Mouse (Mus musculus): ENCODE measurements at regions not wholly inside any gene's neighbourhood (a gene's known extent, or its start where the extent isn't known, plus 50 kb on each side); places are given as distances from the start of the nearest gene placed in this dataset.

GRCm38 (mm10) chr19:14165775-14166174 is 252.4 kb downstream of the Olfr1505 start:
- ATAC-seq (replicated peaks in 1 of 2; ENCODE audit: insufficient read depth in 1 of 2, low FRiP score in 2 of 2, low TSS enrichment in 1 of 2, low read depth in 1 of 2, poor library complexity in 2 of 2, severe bottlenecking in 2 of 2), result no peak

- ATAC-seq (replicated peaks in 1 of 2; ENCODE audit: insufficient read depth in 1 of 2, low FRiP score in 2 of 2, low TSS enrichment in 1 of 2, low read depth in 1 of 2, poor library complexity in 2 of 2, severe bottlenecking in 2 of 2), result no peak
Observed at GRCm38 (mm10) chr19:14180244-14180643, 266.9 kb downstream of the Olfr1505 start.

- ATAC-seq (replicated peaks in 1 of 2; ENCODE audit: insufficient read depth in 1 of 2, low FRiP score in 2 of 2, low TSS enrichment in 1 of 2, low read depth in 1 of 2, poor library complexity in 2 of 2, severe bottlenecking in 2 of 2), result no peak
Observed at GRCm38 (mm10) chr19:14180956-14181355, 267.6 kb downstream of the Olfr1505 start.

- no peak for ATAC-seq (replicated peaks in 1 of 2; ENCODE audit: insufficient read depth in 1 of 2, low FRiP score in 2 of 2, low TSS enrichment in 1 of 2, low read depth in 1 of 2, poor library complexity in 2 of 2, severe bottlenecking in 2 of 2)
Observed at GRCm38 (mm10) chr19:14181661-14182415, 268.5 kb downstream of the Olfr1505 start.

- no peak for ATAC-seq (replicated peaks in 1 of 2; ENCODE audit: insufficient read depth in 1 of 2, low FRiP score in 2 of 2, low TSS enrichment in 1 of 2, low read depth in 1 of 2, poor library complexity in 2 of 2, severe bottlenecking in 2 of 2)
Observed at GRCm38 (mm10) chr19:14191820-14192219, 278.5 kb downstream of the Olfr1505 start.

GRCm38 (mm10) chr19:14197864-14198263 is 284.5 kb downstream of the Olfr1505 start:
- no peak for ATAC-seq (replicated peaks in 1 of 2; ENCODE audit: insufficient read depth in 1 of 2, low FRiP score in 2 of 2, low TSS enrichment in 1 of 2, low read depth in 1 of 2, poor library complexity in 2 of 2, severe bottlenecking in 2 of 2)

GRCm38 (mm10) chr19:14220507-14220909 is 307.2 kb downstream of the Olfr1505 start:
- ATAC-seq (replicated peaks in 1 of 2; ENCODE audit: insufficient read depth in 1 of 2, low FRiP score in 2 of 2, low TSS enrichment in 1 of 2, low read depth in 1 of 2, poor library complexity in 2 of 2, severe bottlenecking in 2 of 2), result no peak

GRCm38 (mm10) chr19:14225061-14225696 is 311.8 kb downstream of the Olfr1505 start:
- ATAC-seq (replicated peaks in 1 of 2; ENCODE audit: insufficient read depth in 1 of 2, low FRiP score in 2 of 2, low TSS enrichment in 1 of 2, low read depth in 1 of 2, poor library complexity in 2 of 2, severe bottlenecking in 2 of 2), result peak; percentile 87 to 96

- no peak for ATAC-seq (replicated peaks in 1 of 2; ENCODE audit: insufficient read depth in 1 of 2, low FRiP score in 2 of 2, low TSS enrichment in 1 of 2, low read depth in 1 of 2, poor library complexity in 2 of 2, severe bottlenecking in 2 of 2)
Observed at GRCm38 (mm10) chr19:14225787-14226186, 312.5 kb downstream of the Olfr1505 start.

- no peak for ATAC-seq (replicated peaks in 1 of 2; ENCODE audit: insufficient read depth in 1 of 2, low FRiP score in 2 of 2, low TSS enrichment in 1 of 2, low read depth in 1 of 2, poor library complexity in 2 of 2, severe bottlenecking in 2 of 2)
Observed at GRCm38 (mm10) chr19:14226521-14226920, 313.2 kb downstream of the Olfr1505 start.

- no peak for ATAC-seq (replicated peaks in 1 of 2; ENCODE audit: insufficient read depth in 1 of 2, low FRiP score in 2 of 2, low TSS enrichment in 1 of 2, low read depth in 1 of 2, poor library complexity in 2 of 2, severe bottlenecking in 2 of 2)
Observed at GRCm38 (mm10) chr19:14243565-14243964, 330.2 kb downstream of the Olfr1505 start.

GRCm38 (mm10) chr19:14246973-14247614 is 333.8 kb downstream of the Olfr1505 start:
- no peak for ATAC-seq (replicated peaks in 1 of 2; ENCODE audit: insufficient read depth in 1 of 2, low FRiP score in 2 of 2, low TSS enrichment in 1 of 2, low read depth in 1 of 2, poor library complexity in 2 of 2, severe bottlenecking in 2 of 2)

GRCm38 (mm10) chr19:14247979-14248378 is 334.6 kb downstream of the Olfr1505 start:
- no peak for ATAC-seq (replicated peaks in 1 of 2; ENCODE audit: insufficient read depth in 1 of 2, low FRiP score in 2 of 2, low TSS enrichment in 1 of 2, low read depth in 1 of 2, poor library complexity in 2 of 2, severe bottlenecking in 2 of 2)

GRCm38 (mm10) chr19:14258621-14259051 is 339.2 kb downstream of the Tle4 start:
- ATAC-seq (replicated peaks in 1 of 2; ENCODE audit: insufficient read depth in 1 of 2, low FRiP score in 2 of 2, low TSS enrichment in 1 of 2, low read depth in 1 of 2, poor library complexity in 2 of 2, severe bottlenecking in 2 of 2), result no peak

- no peak for ATAC-seq (replicated peaks in 1 of 2; ENCODE audit: insufficient read depth in 1 of 2, low FRiP score in 2 of 2, low TSS enrichment in 1 of 2, low read depth in 1 of 2, poor library complexity in 2 of 2, severe bottlenecking in 2 of 2)
Observed at GRCm38 (mm10) chr19:14259223-14259622, 338.6 kb downstream of the Tle4 start.

- no peak for ATAC-seq (replicated peaks in 1 of 2; ENCODE audit: insufficient read depth in 1 of 2, low FRiP score in 2 of 2, low TSS enrichment in 1 of 2, low read depth in 1 of 2, poor library complexity in 2 of 2, severe bottlenecking in 2 of 2)
Observed at GRCm38 (mm10) chr19:14289331-14289737, 308.5 kb downstream of the Tle4 start.

GRCm38 (mm10) chr19:14290911-14291310 is 306.9 kb downstream of the Tle4 start:
- no peak for ATAC-seq (replicated peaks in 1 of 2; ENCODE audit: insufficient read depth in 1 of 2, low FRiP score in 2 of 2, low TSS enrichment in 1 of 2, low read depth in 1 of 2, poor library complexity in 2 of 2, severe bottlenecking in 2 of 2)

GRCm38 (mm10) chr19:14293172-14293571 is 304.7 kb downstream of the Tle4 start:
- no peak for ATAC-seq (replicated peaks in 1 of 2; ENCODE audit: insufficient read depth in 1 of 2, low FRiP score in 2 of 2, low TSS enrichment in 1 of 2, low read depth in 1 of 2, poor library complexity in 2 of 2, severe bottlenecking in 2 of 2)

Data from hematopoietic stem cell, adult 5-6 weeks (primary cell).